Mouse (Mus musculus) kidney, embryonic 16.5 days (tissue): ENCODE data around the gene Fat3. TPM values are rescaled to one million over a fixed set of nuclear protein-coding genes. Genes with fewer than 3 reads are reported as not detected.
A peak's percentile ranks its signal among the peaks of the same experiment; 100 is the strongest.

Experiments
- ATAC-seq: fragments of 200-750 bp; cut with Nextera tagmentation; 2 replicates; pipeline ENCODE4 v1.8.0; 2017; ENCODE audit warnings: moderate TSS enrichment; ENCODE audit not compliant: low FRiP score, low TSS enrichment
- H3K27ac ChIP-seq: fragments of 300-500 bp; sonication (generic); 2 replicates; pipeline ENCODE4 v1.5.1; 2014; ENCODE audit warnings: low read length
- H3K27me3 ChIP-seq: fragments of 300-500 bp; sonication (generic); 2 replicates; pipeline ENCODE4 v1.6.1; 2014; ENCODE audit warnings: low read length, control low read depth, mixed read lengths; ENCODE audit not compliant: insufficient read depth
- H3K36me3 ChIP-seq: fragments of 300-500 bp; sonication (generic); 2 replicates; pipeline ENCODE4 v1.6.1; 2014; ENCODE audit warnings: low read length, control low read depth, mixed read lengths; ENCODE audit not compliant: insufficient read depth
- H3K4me1 ChIP-seq: fragments of 300-500 bp; sonication (generic); 2 replicates; pipeline ENCODE4 v1.6.1; 2014; ENCODE audit warnings: low read length, control low read depth, mixed read lengths; ENCODE audit not compliant: insufficient read depth
- H3K4me2 ChIP-seq: fragments of 300-500 bp; sonication (generic); replicated peaks from 2 replicates; pipeline ENCODE4 v1.6.1; 2014; ENCODE audit warnings: low read depth, low read length
- H3K4me3 ChIP-seq: fragments of 300-500 bp; sonication (generic); 2 replicates; pipeline ENCODE4 v1.5.1; 2014; ENCODE audit warnings: mild to moderate bottlenecking, low read length
- H3K9ac ChIP-seq: fragments of 300-500 bp; sonication (generic); replicated peaks from 2 replicates; pipeline ENCODE4 v1.6.1; 2014; ENCODE audit warnings: low read length
- H3K9me3 ChIP-seq: fragments of 300-500 bp; sonication (generic); 2 replicates; pipeline ENCODE4 v1.6.1; 2016; ENCODE audit warnings: low read length, control low read depth
- WGBS: fragments of 180-500 bp; shearing (Covaris S2); extraction: QIAGEN DNeasy Blood & Tissue Kit; methylation state at CpG from one replicate; pipeline ENCODE4 v1.1.7; 2014; 5-methylcytosine and 5-hydroxymethylcytosine counted together
- polyA plus RNA-seq: library from polyadenylated mRNA; unstranded; fragments of >200 nt; fragmentation: Nextera tagmentation; extraction: Ambion mirVana; gene quantifications from 2 replicates; pipeline ENCODE4 v1.2.1, GENCODE M21; 2015

The Fat3 gene
- 3.3 and 4.0 TPM in 2 replicates for polyA plus RNA-seq

GRCm38 (mm10) chr9:16501186-16501711 lies at the start of gene Fat3:
Gene Fat3 (minus strand): TSS chr9:16501285.
- Histone ChIP-seq H3K4me3 (peak within 1 kb of the TSS; percentile 70), H3K27ac (peak within 1 kb of the TSS; percentile 73), H3K27me3 (peaks cover 17% of the 10 kb centered on the region), H3K4me2 (peak within 1 kb of the TSS; percentile 96), H3K9me3 (no peaks in the 10 kb centered on the region), H3K36me3 (no peaks in the 10 kb centered on the region), H3K4me1 (peaks cover 14% of the 10 kb centered on the region), H3K9ac (peak within 1 kb of the TSS; percentile 70)
- under 1% methylated on average over 21 of the region's 21 CpGs for WGBS
- peak; percentile 30 for ATAC-seq

- Histone ChIP-seq H3K9ac (no peak overlapping the region), H3K36me3 (no peaks in the 10 kb centered on the region), H3K27me3 (no peaks in the 10 kb centered on the region), H3K27ac (no peak overlapping the region), H3K4me3 (no peak overlapping the region), H3K9me3 (no peaks in the 10 kb centered on the region), H3K4me1 (no peaks in the 10 kb centered on the region), H3K4me2 (no peak overlapping the region)
- ATAC-seq: no peak
- 56% methylated on average over 1 of the region's 1 CpGs for WGBS
Observed at GRCm38 (mm10) chr9:16532884-16533283, 31.8 kb upstream of the Fat3 start.

- ATAC-seq: peak; percentile 83; the same call in 1 of the 2 replicates
- Histone ChIP-seq H3K27me3 (no peaks in the 10 kb centered on the region), H3K4me2 (no peak overlapping the region), H3K9ac (no peak overlapping the region), H3K27ac (no peak overlapping the region), H3K36me3 (no peaks in the 10 kb centered on the region), H3K4me3 (no peak overlapping the region), H3K4me1 (no peaks in the 10 kb centered on the region), H3K9me3 (no peaks in the 10 kb centered on the region)
- WGBS: 11% methylated on average over 1 of the region's 1 CpGs
Observed at GRCm38 (mm10) chr9:16517543-16517942, 16.5 kb upstream of the Fat3 start.

- WGBS: 17% methylated on average over 1 of the region's 1 CpGs
- no peak for ATAC-seq
- no peak overlapping the region for H3K4me3 ChIP-seq
Observed at GRCm38 (mm10) chr9:16512005-16512404, 10.9 kb upstream of the Fat3 start.

GRCm38 (mm10) chr9:16503776-16504175 lies 2.7 kb upstream of the Fat3 start:
- H3K4me1 ChIP-seq: peaks cover 14% of the 10 kb centered on the region
- ATAC-seq: no peak
- H3K36me3 ChIP-seq: no peaks in the 10 kb centered on the region
- H3K9me3 ChIP-seq: no peaks in the 10 kb centered on the region
- 47% methylated on average over 2 of the region's 2 CpGs for WGBS
- H3K9ac ChIP-seq: no peak overlapping the region
- no peak overlapping the region for H3K4me3 ChIP-seq
- peaks cover 9% of the 10 kb centered on the region for H3K27me3 ChIP-seq
- H3K27ac ChIP-seq: no peak overlapping the region
- H3K4me2 ChIP-seq: no peak overlapping the region

More at GRCm38 (mm10) chr9:16512005-16512404, 10.9 kb upstream of the Fat3 start:
- Histone ChIP-seq H3K4me1 (no peaks in the 10 kb centered on the region), H3K4me2 (no peak overlapping the region), H3K9ac (no peak overlapping the region), H3K27me3 (no peaks in the 10 kb centered on the region), H3K9me3 (no peaks in the 10 kb centered on the region), H3K36me3 (no peaks in the 10 kb centered on the region), H3K27ac (no peak overlapping the region)

- ATAC-seq: no peak
- H3K9ac ChIP-seq: 0 out of 2 replicates have a peak overlapping the region, but pooled peaks have one; percentile 15
- no peak overlapping the region for H3K27ac ChIP-seq
- WGBS: 12% methylated on average over 13 of the region's 13 CpGs
- peaks cover 14% of the 10 kb centered on the region for H3K4me1 ChIP-seq
- peak overlapping the region; percentile 70 for H3K4me3 ChIP-seq
- H3K9me3 ChIP-seq: no peaks in the 10 kb centered on the region
- no peaks in the 10 kb centered on the region for H3K36me3 ChIP-seq
- H3K27me3 ChIP-seq: peaks cover 17% of the 10 kb centered on the region
- H3K4me2 ChIP-seq: peak overlapping the region; percentile 96
Observed at GRCm38 (mm10) chr9:16502673-16503343, 1.7 kb upstream of the Fat3 start.

- peak; percentile 81 for ATAC-seq
- H3K9me3 ChIP-seq: no peaks in the 10 kb centered on the region
- H3K4me1 ChIP-seq: peaks cover 14% of the 10 kb centered on the region
- WGBS: 0% methylated on average over 47 of the region's 52 CpGs
- peak overlapping the region; percentile 70 for H3K4me3 ChIP-seq
- H3K9ac ChIP-seq: peak overlapping the region; percentile 70
- H3K4me2 ChIP-seq: peak overlapping the region; percentile 96
- H3K27me3 ChIP-seq: peaks cover 17% of the 10 kb centered on the region
- no peaks in the 10 kb centered on the region for H3K36me3 ChIP-seq
- 0 out of 2 replicates have a peak overlapping the region, but pooled peaks have one; percentile 39 for H3K27ac ChIP-seq
Observed at GRCm38 (mm10) chr9:16501990-16502672, 1.0 kb upstream of the Fat3 start.

- under 1% methylated on average over 41 of the region's 41 CpGs for WGBS
- peaks cover 17% of the 10 kb centered on the region for H3K27me3 ChIP-seq
- ATAC-seq: peak; percentile 68
- H3K9ac ChIP-seq: peak overlapping the region; percentile 70
- H3K4me1 ChIP-seq: peaks cover 14% of the 10 kb centered on the region
- H3K27ac ChIP-seq: peak overlapping the region; percentile 73
- peak overlapping the region; percentile 70 for H3K4me3 ChIP-seq
- H3K9me3 ChIP-seq: no peaks in the 10 kb centered on the region
- H3K36me3 ChIP-seq: no peaks in the 10 kb centered on the region
- peak overlapping the region; percentile 96 for H3K4me2 ChIP-seq
Observed at GRCm38 (mm10) chr9:16500382-16501185, 501 bp downstream of the Fat3 start.

- peak overlapping the region; percentile 96 for H3K4me2 ChIP-seq
- peak overlapping the region; percentile 70 for H3K4me3 ChIP-seq
- peaks cover 17% of the 10 kb centered on the region for H3K27me3 ChIP-seq
- peaks cover 14% of the 10 kb centered on the region for H3K4me1 ChIP-seq
- peak; percentile 52 for ATAC-seq
- H3K36me3 ChIP-seq: no peaks in the 10 kb centered on the region
- under 1% methylated on average over 35 of the region's 35 CpGs for WGBS
- H3K27ac ChIP-seq: peak overlapping the region; percentile 73
- H3K9ac ChIP-seq: peak overlapping the region; percentile 70
- no peaks in the 10 kb centered on the region for H3K9me3 ChIP-seq
Observed at GRCm38 (mm10) chr9:16499621-16500381, 1.3 kb downstream of the Fat3 start.
